Mouse (Mus musculus): ENCODE data around the gene Tbcd. TPM values are rescaled to one million over a fixed set of nuclear protein-coding genes. Genes with fewer than 3 reads are reported as not detected.

Tbcd gene
- polyA plus RNA-seq, 1 experiment, result 51.3 TPM

GRCm38 (mm10) chr11:121545398-121546034 lies 93.8 kb downstream of the Tbcd start:
- 65% methylated on average over 3 of the region's 3 CpGs for WGBS

DNA sequence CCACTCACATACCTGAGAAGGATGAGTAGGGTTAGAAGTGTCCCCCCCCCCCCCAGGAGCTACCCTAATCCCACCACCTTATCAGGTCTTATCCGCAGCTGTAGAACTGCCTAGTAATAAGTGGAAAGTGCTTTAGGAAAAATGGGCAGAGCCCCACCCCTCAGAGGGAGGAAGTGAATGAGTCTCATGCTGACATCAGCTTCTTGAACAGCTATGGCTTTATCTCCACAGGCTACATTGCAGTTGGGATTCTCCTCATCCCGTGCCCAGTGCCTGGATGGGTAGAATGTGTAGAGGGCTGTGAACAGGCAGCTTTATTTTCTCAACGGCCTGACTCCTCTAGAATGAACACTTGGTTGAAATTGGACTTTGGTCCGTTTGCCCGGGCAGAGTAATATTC lies 95.5 kb downstream of the Tbcd start:
- Histone ChIP-seq H3K4me3 (replicated peaks; ENCODE audit: extremely low read depth, low read depth, low read length) (no peak overlapping the region), H3K4me1 (ENCODE audit: control insufficient read depth, insufficient read depth, low read length) (peaks cover 4% of the 10 kb centered on the region; the same call in 1 of the 2 replicates)
- WGBS, result 80% methylated on average over 5 of the region's 5 CpGs
- no peak for TF ChIP-seq POLR2A (IDR thresholded peaks at IDR 0.05; ENCODE audit: borderline replicate concordance, extremely low read depth, low read depth, low read length)
- no peak for TF ChIP-seq CTCF (IDR thresholded peaks at IDR 0.05; ENCODE audit: insufficient read depth, low read length)
- no peak for DNase-seq

More at GRCm38 (mm10) chr11:121545398-121546034, 93.8 kb downstream of the Tbcd start:
- Histone ChIP-seq H3K4me1 (ENCODE audit: control insufficient read depth, insufficient read depth, low read length) (peaks cover 3% of the 10 kb centered on the region; the same call in 1 of the 2 replicates), H3K4me3 (replicated peaks; ENCODE audit: extremely low read depth, low read depth, low read length) (no peak overlapping the region)
- DNase-seq, result no peak
- TF ChIP-seq CTCF (IDR thresholded peaks at IDR 0.05; ENCODE audit: insufficient read depth, low read length), result no peak
- no peak for TF ChIP-seq POLR2A (IDR thresholded peaks at IDR 0.05; ENCODE audit: borderline replicate concordance, extremely low read depth, low read depth, low read length)

- peaks cover 4% of the 10 kb centered on the region; the same call in 1 of the 2 replicates for H3K4me1 ChIP-seq (ENCODE audit: control insufficient read depth, insufficient read depth, low read length)
- 85% methylated on average over 4 of the region's 4 CpGs for WGBS
- TF ChIP-seq POLR2A (IDR thresholded peaks at IDR 0.05; ENCODE audit: borderline replicate concordance, extremely low read depth, low read depth, low read length), result no peak
- no peak for TF ChIP-seq CTCF (IDR thresholded peaks at IDR 0.05; ENCODE audit: insufficient read depth, low read length)
- no peak overlapping the region for H3K4me3 ChIP-seq (replicated peaks; ENCODE audit: extremely low read depth, low read depth, low read length)
- no peak for DNase-seq
These were observed 96.2 kb downstream of the Tbcd start for GRCm38 (mm10) chr11:121547925-121548324.

DNA sequence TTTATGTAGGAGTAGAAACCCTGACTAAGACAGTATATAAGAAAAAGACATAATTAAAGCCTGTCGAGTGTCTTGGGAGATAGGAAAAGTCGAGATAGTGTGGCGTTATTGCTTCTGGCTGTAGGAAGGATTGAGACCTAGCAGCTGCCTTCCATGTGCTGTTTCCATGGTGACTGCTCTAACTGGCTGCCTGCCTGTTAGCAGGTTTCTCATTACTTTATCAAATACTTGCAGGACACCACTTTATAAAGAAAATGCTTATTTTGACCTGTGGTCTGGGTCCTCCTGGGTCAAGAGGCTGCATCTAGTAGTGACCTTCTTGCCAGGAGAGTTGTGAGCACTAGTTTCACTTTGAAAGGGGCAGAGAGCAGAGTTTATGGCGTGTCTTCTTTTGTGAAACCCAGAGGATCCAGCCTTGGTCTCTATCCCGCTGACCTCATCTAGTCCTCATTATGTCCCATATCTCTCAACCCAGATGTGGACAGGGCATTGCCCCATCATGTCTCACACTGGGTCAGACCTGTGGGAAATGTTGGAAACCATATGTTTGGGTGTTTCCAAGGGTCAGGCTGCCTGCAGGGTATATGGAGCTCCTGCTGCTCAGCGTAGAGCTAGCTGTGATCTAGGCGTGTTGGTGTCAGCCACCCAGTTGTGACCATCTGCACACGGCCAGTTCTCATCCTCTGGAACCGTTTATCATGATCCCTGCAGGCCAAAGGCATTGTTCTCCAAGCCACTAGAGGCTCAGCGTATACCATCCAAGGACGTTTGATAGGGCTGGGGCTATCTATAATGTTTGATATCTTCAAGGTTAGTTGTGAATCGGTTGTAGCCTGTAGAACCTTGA lies 97.5 kb downstream of the Tbcd start:
- Histone ChIP-seq H3K4me1 (ENCODE audit: control insufficient read depth, insufficient read depth, low read length) (peaks cover 4% of the 10 kb centered on the region; the same call in 1 of the 2 replicates), H3K4me3 (replicated peaks; ENCODE audit: extremely low read depth, low read depth, low read length) (no peak overlapping the region)
- TF ChIP-seq POLR2A (IDR thresholded peaks at IDR 0.05; ENCODE audit: borderline replicate concordance, extremely low read depth, low read depth, low read length), result no peak
- TF ChIP-seq CTCF (IDR thresholded peaks at IDR 0.05; ENCODE audit: insufficient read depth, low read length), result no peak
- DNase-seq, result no peak
- 73% methylated on average over 12 of the region's 12 CpGs for WGBS

DNA sequence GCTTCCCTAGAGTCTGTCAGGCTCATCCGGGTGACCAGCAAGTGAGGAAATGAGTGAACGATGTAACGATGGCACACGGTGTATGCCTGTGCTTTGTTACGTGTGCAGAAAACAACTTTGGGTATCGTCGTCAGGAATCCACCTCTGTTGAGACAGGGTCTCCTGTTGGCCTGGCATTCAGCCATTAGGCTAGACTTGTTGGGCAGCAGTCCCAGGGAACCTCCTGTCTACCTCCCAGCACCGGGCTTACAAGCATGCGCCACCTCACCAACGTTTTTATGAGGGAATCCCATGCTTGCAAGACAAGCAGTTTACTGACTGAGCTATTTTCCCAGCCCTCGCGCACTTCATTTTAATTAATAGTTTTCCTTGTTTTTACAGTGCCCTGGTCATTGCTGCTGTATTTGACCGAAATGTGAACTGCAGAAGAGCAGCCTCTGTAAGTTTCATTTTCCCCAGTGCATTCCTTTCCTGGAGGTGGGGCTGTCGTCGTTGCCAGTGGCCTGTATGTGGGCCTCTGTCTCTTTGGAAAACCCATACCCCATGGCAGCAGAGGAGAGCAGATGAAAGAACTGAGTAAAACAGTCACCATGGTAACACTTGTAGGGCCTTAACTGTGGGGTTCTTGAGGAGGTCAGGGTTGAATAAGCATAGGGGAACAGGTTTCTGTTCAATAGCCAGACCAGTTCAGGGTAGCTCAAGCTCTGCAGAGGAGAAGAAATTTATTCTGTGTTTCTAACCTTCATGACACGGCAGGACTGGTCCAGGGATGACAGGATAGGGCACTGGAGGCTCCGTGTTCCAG lies 98.3 kb downstream of the Tbcd start:
- DNase-seq, result no peak
- Histone ChIP-seq H3K4me1 (ENCODE audit: control insufficient read depth, insufficient read depth, low read length) (peaks cover 4% of the 10 kb centered on the region; the same call in 1 of the 2 replicates), H3K4me3 (replicated peaks; ENCODE audit: extremely low read depth, low read depth, low read length) (no peak overlapping the region)
- TF ChIP-seq POLR2A (IDR thresholded peaks at IDR 0.05; ENCODE audit: borderline replicate concordance, extremely low read depth, low read depth, low read length) (no peak), CTCF (IDR thresholded peaks at IDR 0.05; ENCODE audit: insufficient read depth, low read length) (no peak)
- 60% methylated on average over 17 of the region's 17 CpGs for WGBS

- DNase-seq, result no peak
- 57% methylated on average over 5 of the region's 5 CpGs for WGBS
- H3K4me1 ChIP-seq (ENCODE audit: control insufficient read depth, insufficient read depth, low read length), result peaks cover 4% of the 10 kb centered on the region; the same call in 1 of the 2 replicates
- TF ChIP-seq CTCF (IDR thresholded peaks at IDR 0.05; ENCODE audit: insufficient read depth, low read length) (no peak), POLR2A (IDR thresholded peaks at IDR 0.05; ENCODE audit: borderline replicate concordance, extremely low read depth, low read depth, low read length) (no peak)
- no peak overlapping the region for H3K4me3 ChIP-seq (replicated peaks; ENCODE audit: extremely low read depth, low read depth, low read length)
These were observed 99.6 kb downstream of the Tbcd start for GRCm38 (mm10) chr11:121551206-121551799.

DNA sequence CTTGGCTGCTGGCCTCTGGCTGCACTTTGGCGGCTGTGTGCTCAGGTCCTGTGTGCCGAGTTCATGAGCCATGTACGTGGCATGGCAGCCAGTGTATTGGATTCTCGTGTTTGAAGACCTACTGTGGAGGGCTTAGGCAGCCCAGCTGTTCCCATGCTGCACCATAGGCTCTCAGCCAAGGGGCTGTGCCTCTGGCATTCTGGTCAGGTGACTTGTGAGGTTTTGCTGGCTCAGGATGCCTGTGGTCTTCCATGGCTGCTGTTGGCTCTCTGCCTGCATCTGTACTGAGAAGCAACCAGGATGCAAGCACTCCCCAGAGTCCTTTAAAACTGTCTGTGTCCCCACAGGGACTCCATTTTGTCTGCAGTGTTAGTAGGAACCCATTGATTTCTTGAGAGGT lies 100.4 kb downstream of the Tbcd start:
- Histone ChIP-seq H3K4me3 (replicated peaks; ENCODE audit: extremely low read depth, low read depth, low read length) (no peak overlapping the region), H3K4me1 (ENCODE audit: control insufficient read depth, insufficient read depth, low read length) (peaks cover 4% of the 10 kb centered on the region; the same call in 1 of the 2 replicates)
- no peak for DNase-seq
- WGBS, result 65% methylated on average over 4 of the region's 4 CpGs
- TF ChIP-seq POLR2A (IDR thresholded peaks at IDR 0.05; ENCODE audit: borderline replicate concordance, extremely low read depth, low read depth, low read length) (no peak), CTCF (IDR thresholded peaks at IDR 0.05; ENCODE audit: insufficient read depth, low read length) (no peak)

DNA sequence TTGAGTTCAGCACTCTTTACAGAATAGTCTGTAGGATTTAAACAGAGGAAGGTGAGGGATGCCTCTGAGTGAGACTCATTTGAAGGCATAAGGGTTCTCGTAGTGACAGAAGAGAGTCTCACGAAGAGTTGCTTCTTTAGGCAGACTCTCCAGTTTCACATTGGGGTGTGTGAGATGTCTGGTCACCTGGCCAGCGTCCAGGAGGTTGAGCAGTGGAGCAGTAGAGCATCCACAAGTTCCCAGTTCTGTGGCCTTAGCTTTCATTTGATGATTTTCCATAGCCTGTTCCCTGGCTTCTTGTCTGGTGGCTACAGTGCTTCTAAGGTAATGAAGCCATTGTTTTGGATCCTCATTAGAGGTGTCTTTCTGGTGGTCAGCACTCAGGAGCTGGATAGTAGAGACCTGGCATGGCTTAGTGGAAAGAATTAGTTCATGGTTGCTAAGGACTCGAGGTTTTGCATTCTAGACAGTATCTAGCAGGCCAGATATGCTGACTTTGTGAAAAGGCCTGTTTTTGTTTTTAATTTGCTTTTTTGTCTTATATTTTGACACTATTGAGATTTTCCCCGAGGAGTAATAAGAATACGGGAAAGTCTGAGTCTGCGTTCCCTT lies 101.2 kb downstream of the Tbcd start:
- Histone ChIP-seq H3K4me3 (replicated peaks; ENCODE audit: extremely low read depth, low read depth, low read length) (no peak overlapping the region), H3K4me1 (ENCODE audit: control insufficient read depth, insufficient read depth, low read length) (peaks cover 4% of the 10 kb centered on the region; the same call in 1 of the 2 replicates)
- whole genome bisulfite sequencing, result 85% methylated on average over 7 of the region's 7 CpGs
- TF ChIP-seq POLR2A (IDR thresholded peaks at IDR 0.05; ENCODE audit: borderline replicate concordance, extremely low read depth, low read depth, low read length), result no peak
- no peak for TF ChIP-seq CTCF (IDR thresholded peaks at IDR 0.05; ENCODE audit: insufficient read depth, low read length)
- DNase-seq, result no peak

Measured in lung, adult 2 months (tissue).